Mouse (Mus musculus): Measurements from ENCODE around the gene Trim26.

The Trim26 gene

DNA sequence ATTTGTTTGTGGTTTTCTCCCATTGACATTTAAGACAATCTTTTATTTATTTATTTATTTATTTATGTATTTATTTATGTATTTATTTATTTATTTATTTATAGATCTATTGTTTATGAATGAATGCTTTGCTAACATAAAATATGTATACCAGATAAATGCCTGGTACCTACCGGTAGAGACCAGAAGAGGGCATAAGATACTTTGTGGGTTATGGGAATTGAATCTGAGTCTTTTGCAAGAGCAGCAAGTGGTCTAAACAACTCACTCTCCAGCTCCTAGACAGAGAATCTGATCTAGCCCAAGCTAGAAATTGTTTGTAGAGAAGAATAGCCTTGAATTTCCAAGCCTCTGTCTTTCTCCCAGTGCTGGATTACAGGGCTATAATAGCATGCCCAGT is 63.8 kb downstream of the Trim26 start:
- DNase-seq, result no peak

DNA sequence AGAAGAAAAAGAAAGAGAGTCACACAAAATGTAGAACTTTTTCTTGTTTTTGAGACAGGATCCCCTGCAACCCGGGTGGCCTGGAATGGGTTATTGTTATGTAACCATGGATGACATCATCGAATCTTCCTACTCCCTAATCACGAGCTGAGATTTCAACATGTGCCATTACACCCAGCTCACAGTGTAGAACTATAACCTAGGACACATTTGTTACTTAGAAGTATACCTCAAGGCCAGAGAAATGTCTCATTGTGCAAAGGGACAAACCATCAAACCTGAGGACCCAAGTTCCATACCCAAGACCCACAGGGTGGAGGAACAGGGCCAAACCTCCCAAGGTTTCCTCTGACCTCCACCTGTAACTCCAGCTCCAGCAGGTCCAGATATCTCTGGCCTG is 66.7 kb downstream of the Trim26 start:
- DNase-seq, result no peak

DNA sequence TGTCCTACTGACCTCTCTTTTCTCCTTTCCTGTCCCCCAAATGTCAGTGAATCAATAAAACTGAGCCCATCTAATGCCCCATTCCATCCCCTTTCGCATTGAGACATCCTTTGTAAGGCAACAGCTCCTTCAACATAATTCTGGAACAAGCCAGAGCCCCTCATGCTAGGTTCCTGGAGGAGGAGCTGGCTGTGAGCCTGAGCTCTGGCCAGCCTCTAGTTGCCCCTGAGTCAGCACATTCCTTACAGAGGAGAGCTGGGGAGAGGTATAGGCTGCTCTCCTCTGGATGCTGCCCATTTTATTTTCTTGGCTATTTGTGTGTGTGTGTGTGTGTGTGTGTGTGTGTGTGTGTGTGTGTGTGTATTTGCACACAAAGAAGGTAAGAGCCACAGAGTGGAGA is 71.3 kb downstream of the Trim26 start:
- peak; percentile 22 for DNase-seq
